Mouse (Mus musculus) frontal cortex, postnatal 36 days (tissue): ENCODE measurements around the gene Cfc1.
"Not testable (repeated sequence)": the region's sequence is repeated elsewhere in the genome, so short reads cannot be mapped to it uniquely, and the experiment has no call there.

ENCODE experiments used
- DNase-seq, 2 experiments: peaks; one replicate each; pipeline ENCODE4 v3.0.0; 2022; ENCODE audit warnings: low spot score in 2 of 2

Gene Cfc1

DNA sequence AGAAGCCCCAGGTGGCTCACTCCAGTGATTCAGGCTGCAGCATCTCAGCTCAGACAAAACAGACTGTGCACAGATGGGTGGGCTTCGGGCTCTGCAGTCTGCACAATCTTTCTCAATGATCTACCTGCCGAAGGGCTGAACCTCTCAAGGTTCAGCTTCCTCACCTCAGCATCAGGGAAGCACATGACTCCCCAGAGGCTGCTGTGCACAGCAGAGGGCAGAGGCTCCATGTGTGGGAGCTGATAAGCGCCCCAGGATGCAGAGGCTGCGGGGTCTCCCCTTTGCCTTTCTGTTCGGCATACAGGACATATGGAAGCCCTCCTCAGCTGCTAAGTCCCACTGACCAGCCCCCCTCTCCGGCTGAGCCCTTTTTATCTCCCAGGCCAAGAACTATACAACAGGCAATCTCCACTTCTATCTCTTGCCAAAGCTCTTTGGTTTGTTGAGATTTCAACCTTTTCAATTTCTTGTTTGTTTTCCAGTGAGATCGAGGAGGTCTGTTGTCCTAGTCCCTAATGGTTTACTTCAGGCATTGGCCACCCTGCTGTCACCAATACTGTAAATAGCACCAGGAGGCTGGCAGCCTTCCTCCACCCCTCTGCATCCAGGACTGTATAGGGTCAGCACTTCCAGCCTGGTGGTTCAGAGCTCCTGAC is at the start of gene Cfc1:
Gene Cfc1, plus strand, starts transcription at position 606 of the 656 bp plus-strand sequence.
- DNase-seq: not testable (repeated sequence)

DNA sequence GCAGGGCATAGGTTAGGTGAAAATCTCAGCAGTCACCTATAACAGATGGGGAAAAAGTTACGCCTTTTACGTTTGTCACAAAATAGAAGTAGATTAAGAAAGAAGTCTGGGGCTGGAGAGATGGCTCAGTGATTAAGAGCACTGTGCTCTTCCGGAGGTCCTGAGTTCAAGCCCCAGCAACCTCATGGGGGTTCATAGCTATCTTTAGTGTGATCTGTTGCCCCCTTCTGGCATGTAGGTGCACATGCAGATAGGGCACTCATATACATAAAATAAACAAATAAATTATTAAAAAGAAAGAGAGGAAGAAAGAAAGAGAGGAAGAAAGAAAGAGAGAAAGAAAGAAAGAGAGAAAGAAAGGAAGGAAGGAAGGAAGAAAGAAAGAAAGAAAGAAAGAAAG is 48.1 kb upstream of the Cfc1 start:
- no peak for DNase-seq

DNA sequence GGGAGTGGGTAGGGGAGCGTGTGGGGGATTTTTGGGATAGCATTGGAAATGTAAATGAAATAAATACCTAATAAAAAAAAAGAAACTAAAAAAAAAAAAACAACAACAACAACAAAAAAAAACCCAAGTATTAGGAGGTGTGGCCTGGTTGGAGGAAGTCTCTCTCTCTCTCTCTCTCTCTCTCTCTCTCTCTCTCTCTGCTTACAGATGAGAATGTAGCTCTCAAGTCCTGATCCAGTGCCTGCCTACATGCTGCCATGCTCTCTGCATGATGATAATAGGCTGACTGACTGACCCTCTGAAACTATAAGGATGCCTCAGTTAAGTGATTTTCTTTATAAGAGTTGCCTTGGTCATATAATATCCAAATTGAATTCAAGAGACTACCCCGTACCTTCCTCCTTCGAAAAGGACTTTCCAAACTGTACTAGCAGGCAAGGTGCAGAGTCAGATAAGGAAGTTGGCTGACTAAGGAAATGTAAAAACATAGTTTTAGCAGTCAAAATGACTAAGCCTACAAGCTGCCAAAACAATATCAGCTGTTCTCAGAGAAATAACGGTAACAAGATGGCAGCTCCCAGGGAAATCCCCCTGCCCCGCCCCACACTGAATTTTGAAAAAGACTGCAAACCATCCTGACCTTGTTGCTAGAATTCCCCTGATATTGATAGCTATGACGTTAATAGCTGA is 45.5 kb upstream of the Cfc1 start:
- no peak for DNase-seq

DNA sequence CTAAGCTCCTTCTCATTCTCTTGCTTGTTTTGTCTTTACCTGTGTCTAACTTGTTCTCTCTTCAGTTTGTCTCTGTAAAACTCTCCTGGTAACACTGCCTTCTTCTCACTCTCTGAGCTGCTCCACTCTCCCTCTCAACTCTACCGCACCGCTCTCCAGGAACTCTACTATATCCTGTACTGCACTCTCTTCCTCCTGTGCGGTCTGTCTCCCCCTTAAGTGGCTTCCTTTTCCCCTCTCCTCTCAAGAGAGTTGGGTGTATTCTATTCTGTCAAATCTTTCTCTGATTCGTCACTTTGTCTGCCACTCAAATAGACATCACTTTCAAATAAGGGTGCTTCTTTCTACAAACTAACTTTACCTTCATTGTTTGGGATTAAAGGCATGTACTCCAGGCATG is 44.0 kb upstream of the Cfc1 start:
- no peak for DNase-seq

DNA sequence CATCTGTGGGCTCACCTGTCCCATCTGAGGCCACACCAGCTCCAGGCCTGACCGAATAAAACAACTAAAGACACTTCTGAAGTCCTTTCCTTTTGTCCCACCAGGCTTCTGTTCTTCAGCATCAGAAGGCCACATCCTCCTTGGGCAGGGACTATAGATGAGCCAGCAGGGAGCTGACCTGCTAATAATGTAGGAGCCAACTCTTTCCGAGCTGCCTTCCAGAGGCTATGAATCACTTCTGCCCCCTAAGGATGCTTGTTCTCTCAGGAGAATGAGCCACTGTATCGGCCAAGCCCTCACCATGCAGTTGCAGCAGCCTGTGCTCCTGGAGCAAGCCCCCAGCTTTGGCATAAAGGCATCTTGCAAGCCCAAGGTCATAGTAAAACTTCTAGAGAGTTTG is 32.5 kb upstream of the Cfc1 start:
- DNase-seq: no peak

DNA sequence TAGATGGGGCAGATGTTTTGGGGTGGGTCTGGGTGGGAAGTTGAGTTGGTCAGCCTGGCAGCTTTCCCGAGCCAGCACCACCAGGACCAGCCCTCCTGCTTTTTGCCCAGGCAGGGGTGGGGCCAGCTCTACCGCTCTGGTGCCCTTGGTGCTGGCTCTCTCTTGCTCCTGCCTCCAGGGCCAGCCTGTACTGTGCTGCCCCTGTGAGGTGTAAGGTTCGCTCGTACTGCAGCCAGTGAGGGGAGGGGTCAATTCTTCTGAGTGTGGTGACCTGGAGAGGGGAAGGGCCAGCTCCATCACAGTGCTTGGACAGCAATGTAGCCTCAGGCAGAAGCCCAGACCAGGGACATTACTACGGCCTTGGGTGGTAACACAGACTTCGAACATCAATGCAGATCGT is 30.1 kb upstream of the Cfc1 start:
- no peak for DNase-seq

DNA sequence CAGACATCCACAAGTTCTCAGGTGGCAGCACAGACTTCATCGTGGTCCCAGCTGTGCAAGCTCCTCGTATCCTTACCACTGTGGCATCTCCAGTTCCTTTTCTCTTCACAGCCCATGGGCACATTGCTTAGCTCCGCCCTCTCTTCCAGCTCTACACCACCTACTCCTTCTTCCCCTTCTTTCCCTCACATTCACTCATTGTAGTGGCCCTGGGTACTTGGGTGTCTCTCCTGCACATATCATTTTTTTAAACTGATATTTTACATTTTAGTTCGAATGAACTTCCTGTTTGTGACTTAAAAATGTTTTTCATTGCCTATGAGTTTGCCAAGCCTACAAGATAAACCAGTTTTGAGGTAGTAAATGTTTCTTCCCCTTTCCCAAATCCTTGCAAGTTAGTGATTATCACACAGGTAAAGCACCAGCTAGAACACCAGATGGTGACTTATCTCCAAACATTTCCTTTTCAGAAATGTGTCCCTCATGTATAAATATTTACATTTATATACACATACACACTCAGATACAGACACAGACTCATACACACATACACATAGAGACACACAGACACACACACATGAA is 29.4 kb upstream of the Cfc1 start:
- DNase-seq: no peak

DNA sequence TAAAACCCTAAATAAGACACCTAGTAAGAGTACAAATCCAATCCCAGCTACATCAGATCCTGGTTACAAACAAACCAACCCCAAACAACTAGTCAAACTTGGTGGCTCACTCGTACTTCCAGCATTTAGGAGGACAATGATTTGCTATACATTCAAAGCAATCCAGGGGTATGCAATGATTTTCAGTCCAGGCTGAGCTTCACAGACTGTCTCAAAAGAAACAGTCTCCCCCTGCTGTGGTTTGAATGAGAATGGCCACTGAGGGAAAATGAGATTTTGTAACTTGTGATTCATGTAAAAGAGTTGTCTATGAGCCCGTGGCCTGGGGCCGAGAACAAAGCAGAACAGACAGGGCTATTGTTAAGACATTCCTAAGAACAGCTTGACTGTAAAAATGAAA is 27.5 kb upstream of the Cfc1 start:
- no peak for DNase-seq

DNA sequence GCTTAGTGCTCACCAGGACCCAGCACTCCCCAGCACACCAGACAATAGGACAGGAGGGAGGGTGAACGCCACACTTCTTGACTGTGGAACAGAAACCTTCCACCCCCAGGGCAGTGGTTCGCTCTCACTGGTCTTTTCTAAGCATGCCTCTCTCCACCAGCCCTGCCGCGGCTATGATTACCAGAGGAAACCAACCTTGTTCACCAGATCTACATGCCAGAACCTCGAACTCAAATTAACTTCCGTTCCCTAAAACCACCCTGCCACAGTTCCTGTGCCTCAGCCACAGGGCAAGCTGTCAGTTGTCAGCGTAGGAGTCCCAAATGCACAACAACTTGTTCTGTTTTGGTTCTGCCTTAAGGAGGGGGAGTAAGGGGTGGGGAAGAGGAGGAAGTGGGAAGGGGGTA is 24.9 kb upstream of the Cfc1 start:
- no peak for DNase-seq

DNA sequence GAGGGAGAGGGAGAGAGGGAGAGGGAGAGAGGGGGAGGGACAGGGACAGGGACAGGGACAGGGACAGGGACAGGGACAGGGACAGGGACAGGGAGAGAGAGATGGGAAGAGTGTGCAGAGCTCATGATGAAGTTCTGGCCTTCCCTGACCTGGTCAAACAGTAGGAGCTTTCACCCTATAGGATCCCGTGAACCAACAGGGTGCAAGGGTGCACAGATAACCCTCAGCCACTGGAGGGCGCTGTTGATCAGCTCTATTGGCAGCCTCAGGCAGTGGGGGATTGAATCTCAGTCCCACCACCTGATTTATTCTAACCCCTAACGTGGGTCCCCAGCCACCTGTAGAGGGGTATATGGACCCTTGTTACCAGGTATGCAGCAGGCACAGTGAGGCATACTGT is 24.4 kb upstream of the Cfc1 start:
- DNase-seq: peak; percentile 21 to 28

DNA sequence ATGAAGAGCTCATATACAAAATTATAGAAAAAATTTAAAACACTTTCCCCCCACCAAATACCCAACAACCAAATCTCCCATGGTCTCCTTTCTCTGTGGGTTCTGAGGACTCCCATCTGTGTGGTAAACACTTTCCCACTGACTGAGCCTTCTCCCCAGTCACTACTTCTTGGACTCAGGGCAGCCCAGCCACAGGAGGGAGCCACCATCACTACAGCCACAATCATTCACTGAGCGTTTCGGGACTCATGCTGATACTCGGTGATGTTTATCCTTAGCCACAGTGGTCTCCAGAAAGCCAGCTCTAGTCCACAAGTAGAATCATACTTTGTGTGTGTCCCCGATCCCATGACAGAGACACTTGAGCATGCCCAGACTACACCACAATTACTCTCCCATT is 22.4 kb upstream of the Cfc1 start:
- DNase-seq: no peak

DNA sequence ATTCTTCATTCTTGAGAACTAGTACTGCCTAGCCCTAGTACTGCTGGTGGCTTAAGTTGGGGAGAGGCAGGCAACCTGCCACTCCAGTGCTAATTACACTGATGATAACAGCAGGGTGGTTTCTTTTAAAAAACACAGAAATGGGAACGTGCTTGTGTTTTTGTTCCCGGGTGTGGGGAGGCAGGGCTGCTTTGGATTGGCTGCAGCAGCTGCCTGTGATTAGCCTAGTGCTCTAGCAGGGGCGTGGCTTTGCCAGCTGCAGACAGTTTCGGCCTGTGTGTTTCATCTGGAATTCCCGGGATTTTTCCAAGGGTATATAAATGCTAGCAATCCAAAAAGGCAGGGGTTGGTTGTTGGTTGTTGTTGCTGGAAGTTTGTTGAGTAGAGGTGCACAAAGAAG is 18.9 kb upstream of the Cfc1 start:
- no peak for DNase-seq

DNA sequence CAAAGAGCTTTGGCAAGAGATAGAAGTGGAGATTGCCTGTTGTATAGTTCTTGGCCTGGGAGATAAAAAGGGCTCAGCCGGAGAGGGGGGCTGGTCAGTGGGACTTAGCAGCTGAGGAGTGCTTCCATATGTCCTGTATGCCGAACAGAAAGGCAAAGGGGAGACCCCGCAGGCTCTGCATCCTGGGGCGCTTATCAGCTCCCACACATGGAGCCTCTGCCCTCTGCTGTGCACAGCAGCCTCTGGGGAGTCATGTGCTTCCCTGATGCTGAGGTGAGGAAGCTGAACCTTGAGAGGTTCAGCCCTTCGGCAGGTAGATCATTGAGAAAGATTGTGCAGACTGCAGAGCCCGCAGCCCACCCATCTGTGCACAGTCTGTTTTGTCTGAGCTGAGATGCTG is 18.2 kb upstream of the Cfc1 start:
- DNase-seq: not testable (repeated sequence)

DNA sequence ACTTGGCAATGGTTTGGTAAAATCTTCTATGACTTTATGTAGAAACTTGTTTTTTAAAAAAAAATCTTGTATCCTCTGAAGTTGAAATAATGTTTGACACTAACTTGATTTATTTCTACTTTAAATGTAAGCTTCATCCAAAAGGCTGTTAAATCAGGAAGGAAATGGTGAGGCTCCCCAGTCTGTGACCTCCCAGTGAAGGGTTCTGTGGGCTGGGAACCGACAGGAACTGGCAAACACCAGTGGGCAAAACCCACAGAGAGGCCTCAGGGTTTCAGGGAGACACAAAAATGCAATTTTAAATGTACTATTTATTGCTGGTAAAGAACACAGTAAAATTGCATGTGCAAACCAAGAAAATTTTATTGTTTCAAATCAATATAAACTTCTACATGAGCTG is 17.7 kb upstream of the Cfc1 start:
- DNase-seq: not testable (repeated sequence)

DNA sequence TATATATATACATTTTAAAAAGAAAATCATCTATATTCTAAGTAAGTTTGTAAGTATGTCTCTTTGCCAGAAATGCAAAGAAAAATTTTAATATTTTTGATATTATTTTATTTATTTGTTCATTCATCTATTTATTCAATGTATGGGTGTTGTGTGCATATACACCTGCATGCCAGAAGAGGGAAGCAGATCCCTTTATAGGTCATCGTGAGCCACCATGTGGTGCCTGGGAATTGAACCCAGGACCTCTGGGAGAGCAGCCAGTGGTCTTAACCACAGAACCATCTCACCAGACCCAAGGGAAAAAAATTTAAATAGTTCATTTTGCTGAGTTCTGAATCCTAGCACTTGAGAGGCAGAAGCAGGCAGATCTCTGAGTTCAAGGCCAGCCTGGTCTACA is 17.2 kb upstream of the Cfc1 start:
- no peak for DNase-seq

DNA sequence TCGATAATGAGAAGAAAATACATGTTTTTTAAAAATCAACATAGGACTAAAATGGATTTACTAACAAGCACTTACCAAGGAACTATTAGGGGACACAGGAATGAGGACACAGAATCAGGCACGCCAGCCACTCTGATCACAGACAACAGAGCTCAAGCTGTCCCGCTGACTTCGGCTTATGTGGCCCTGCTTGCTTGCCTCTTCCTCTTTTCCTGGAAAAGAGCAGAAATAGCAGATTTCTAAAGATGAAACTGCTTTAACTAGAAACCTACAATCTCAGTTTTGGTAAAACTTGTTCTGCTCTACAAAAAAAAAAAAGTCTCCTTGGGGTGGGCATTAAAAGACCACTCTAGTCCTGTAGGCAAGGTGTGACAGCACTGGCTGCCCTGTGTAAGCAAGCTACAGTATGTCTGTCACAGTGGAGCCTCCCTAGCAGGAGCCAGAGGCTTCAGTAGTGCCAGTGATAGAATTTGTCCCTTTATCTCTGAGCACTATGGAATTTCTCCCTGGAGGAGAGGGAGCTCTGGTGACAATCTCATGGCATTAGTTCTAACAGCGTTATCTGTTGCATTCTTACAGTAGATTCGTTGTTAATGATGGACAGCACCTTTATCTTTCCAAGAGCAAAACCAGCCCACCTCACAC is 13.1 kb upstream of the Cfc1 start:
- DNase-seq: no peak

DNA sequence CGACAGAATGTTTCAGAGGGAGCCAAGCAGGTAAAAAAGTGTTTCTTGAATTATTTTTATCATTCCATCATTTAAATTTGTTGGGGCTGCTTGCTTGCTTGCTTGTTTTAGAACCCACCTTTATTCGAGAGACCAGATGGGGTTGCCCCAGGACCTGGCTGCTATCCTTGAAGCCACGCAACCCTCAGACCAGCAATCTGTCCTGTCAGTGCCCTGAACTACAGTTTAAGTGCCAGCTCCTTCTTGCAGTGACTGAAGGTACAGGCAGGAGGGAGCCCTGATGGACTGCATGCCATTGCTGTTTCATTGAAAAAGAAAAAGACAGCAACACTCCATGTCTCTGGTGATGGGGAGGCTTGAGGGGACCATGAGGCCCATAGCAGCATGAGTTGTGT is 12.6 kb upstream of the Cfc1 start:
- DNase-seq: no peak

DNA sequence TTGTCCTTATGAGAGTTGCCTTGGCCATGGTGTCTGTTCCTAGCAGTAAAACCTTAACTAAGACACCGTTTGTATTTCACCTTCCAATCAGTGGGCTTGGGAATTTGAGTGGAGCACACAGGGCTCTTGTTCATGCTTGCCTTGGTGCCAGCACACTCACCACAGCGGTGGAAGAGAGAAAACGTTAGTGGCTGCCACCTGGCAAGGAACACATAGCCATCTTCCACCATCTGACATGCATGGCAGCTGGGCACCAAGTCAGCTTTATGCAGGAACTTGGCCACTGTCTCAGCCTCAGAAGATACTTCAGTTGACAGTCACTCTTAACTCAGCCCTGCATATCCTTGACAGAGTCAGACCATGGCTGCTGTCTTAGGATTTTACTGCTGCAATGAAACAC is 11.8 kb upstream of the Cfc1 start:
- no peak for DNase-seq

DNA sequence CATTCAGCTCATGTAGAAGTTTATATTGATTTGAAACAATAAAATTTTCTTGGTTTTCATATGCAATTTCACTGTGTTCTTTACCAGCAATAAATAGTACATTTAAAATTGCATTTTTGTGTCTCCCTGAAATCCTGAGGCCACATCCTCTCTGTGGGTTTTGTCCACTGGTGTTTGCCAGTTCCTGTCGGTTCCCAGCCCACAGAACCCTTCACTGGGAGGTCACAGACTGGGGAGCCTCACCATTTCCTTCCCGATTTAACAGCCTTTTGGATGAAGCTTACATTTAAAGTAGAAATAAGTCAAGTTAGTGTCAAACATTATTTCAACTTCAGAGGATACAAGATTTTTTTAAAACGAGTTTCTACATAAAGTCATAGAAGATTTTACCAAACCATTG is 874 bp upstream of the Cfc1 start:
- not testable (repeated sequence) for DNase-seq

DNA sequence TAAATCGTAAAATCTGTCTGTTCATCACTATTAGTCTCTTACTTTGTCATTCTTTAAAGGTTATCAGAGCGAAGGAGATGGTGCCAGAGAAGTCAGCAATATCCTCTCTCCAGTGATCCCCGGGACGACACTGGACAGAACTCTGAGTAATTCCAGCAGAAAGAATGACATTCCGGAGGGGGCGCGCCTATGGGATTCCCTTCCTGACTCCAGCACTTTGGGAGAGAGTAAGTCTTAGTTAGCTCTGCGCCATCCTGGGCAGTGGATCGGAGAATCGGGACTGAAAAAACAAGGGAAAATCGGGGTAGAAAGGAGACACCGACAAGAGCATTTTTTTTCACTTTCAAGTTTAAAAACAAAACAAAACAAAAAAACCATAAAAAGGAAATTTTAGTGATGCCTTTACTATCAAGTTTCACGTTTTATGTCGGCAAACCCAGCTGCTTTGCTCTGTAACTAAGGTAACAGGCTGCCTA is 881 bp downstream of the Cfc1 start:
- no peak for DNase-seq

DNA sequence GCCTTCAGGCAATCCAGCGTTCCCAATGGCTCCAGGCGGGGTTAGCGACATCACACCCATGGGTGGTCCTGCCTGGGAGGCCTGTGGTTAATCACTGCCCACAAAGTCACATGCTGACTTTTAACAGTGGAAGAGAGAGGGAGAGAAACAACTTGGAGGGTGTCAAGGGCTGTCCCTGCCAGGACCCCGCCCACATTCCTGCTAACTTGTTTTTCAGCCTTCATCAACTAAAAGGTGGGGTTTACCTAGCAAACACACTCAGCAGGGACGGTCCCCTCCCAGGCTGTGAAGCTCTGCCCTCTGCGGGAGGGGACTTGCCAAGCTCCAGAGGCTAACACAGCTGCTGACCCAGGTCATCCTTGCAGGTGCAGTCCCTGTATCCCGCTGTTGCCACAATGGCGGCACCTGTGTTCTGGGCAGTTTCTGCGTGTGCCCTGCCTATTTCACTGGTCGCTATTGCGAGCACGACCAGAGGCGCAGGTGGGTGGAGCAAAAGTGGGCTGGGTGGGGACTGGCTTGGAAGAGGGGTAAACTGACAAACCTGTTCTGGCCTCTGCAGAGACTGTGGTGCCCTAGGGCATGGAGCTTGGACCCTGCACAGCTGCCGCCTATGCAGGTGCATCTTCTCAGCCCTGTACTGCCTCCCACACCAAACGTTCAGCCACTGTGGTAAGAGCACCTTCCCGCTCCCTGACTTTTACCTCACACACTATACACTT is 1.5 kb downstream of the Cfc1 start:
- DNase-seq: no peak

DNA sequence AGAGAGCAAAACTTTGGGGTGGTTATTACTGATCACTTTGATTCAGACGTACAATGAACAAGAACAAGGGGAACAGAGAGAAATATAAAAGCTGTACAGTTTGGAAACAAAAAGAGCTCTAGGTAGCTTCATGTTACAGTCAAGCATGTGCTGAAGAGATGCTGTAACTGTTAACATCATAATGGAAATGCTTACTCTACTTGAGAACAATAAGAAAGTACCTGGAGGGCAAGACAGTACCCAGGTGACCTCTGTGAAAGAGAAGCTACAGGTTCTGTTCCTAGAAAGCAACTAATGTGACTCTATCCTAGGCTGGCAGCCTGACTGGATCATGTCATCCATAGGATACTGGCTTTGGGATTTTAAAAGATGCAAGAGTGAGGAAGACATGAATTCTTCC is 11.6 kb downstream of the Cfc1 start:
- no peak for DNase-seq
